Mouse (Mus musculus) ES-CJ7 (cell line): ENCODE results near the gene Fut11.

Source experiments
- DNase-seq: peaks from one replicate; pipeline ENCODE4 v3.0.0; 2011; ENCODE audit warnings: low read depth, low spot score

The Fut11 gene

GRCm38 (mm10) chr14:20694884-20695760, at the start of gene Fut11:
TSS of gene Fut11 (plus strand) at chr14:20694968.
- peak; percentile 83 for DNase-seq

- no peak for DNase-seq
These were observed 49.2 kb upstream of the Fut11 start for GRCm38 (mm10) chr14:20645547-20645946.

- no peak for DNase-seq
These were observed 48.4 kb upstream of the Fut11 start for GRCm38 (mm10) chr14:20646381-20646780.

- no peak for DNase-seq
These were observed 43.8 kb upstream of the Fut11 start for GRCm38 (mm10) chr14:20651000-20651399.

GRCm38 (mm10) chr14:20651722-20652256, 43.0 kb upstream of the Fut11 start:
- no peak for DNase-seq

- DNase-seq = no peak
These were observed 39.9 kb upstream of the Fut11 start for GRCm38 (mm10) chr14:20654690-20655421.

- no peak for DNase-seq
These were observed 39.0 kb upstream of the Fut11 start for GRCm38 (mm10) chr14:20655731-20656130.

GRCm38 (mm10) chr14:20656361-20656760, 38.4 kb upstream of the Fut11 start, which contains the start of gene Myoz1:
TSS of gene Myoz1 (minus strand) at chr14:20656540.
- DNase-seq = no peak

GRCm38 (mm10) chr14:20658326-20658725, 36.4 kb upstream of the Fut11 start:
- peak; percentile 59 for DNase-seq

GRCm38 (mm10) chr14:20658902-20659301, 35.9 kb upstream of the Fut11 start:
- no peak for DNase-seq

GRCm38 (mm10) chr14:20659687-20660086, 35.1 kb upstream of the Fut11 start:
- no peak for DNase-seq

GRCm38 (mm10) chr14:20660827-20661660, 33.7 kb upstream of the Fut11 start:
- peak; percentile 99 for DNase-seq

- no peak for DNase-seq
These were observed 33.0 kb upstream of the Fut11 start for GRCm38 (mm10) chr14:20661661-20662331.

- DNase-seq = no peak
These were observed 32.0 kb upstream of the Fut11 start for GRCm38 (mm10) chr14:20662740-20663139.

- no peak for DNase-seq
These were observed 31.2 kb upstream of the Fut11 start for GRCm38 (mm10) chr14:20663601-20664000.

GRCm38 (mm10) chr14:20664436-20664835, 30.3 kb upstream of the Fut11 start:
- no peak for DNase-seq

GRCm38 (mm10) chr14:20667469-20667868, 27.3 kb upstream of the Fut11 start:
- no peak for DNase-seq

- DNase-seq = no peak
These were observed 26.5 kb upstream of the Fut11 start, which contains the start of gene Synpo2l for GRCm38 (mm10) chr14:20668154-20668810. TSS of gene Synpo2l (minus strand) at chr14:20668354.

- peak; percentile 89 for DNase-seq
These were observed 21.8 kb upstream of the Fut11 start for GRCm38 (mm10) chr14:20672990-20673389.

GRCm38 (mm10) chr14:20673735-20674063, 21.1 kb upstream of the Fut11 start:
- peak; percentile 88 for DNase-seq
